Mouse (Mus musculus): ENCODE results near the gene Fgfr1op2. TPM values are rescaled to one million over a fixed set of nuclear protein-coding genes. Genes with fewer than 3 reads are reported as not detected.

Gene Fgfr1op2
- polyA plus RNA-seq, 1 experiment from 2014 or later: 95.4 TPM

- WGBS: 52% methylated on average over 8 of the region's 8 CpGs
- no peak for TF ChIP-seq CTCF (IDR thresholded peaks at IDR 0.05; ENCODE audit: low read depth)
- DNase-seq (ENCODE audit: low spot score): peak; percentile 45
- ATAC-seq (replicated peaks; ENCODE audit: low FRiP score, low read depth): no peak
- Histone ChIP-seq H3K9ac (ENCODE audit: low read depth, low read length) (no peak overlapping the region), H3K27me3 (ENCODE audit: insufficient read depth, low read length) (no peaks in the 10 kb centered on the region), H3K9me3 (replicated peaks; ENCODE audit: low read length) (no peaks in the 10 kb centered on the region), H3K4me2 (ENCODE audit: low read length) (no peak overlapping the region), H3K4me3 (replicated peaks; ENCODE audit: low read depth, low read length) (no peak overlapping the region), H3K36me3 (ENCODE audit: insufficient read depth, low read length) (no peaks in the 10 kb centered on the region), H3K4me1 (replicated peaks; ENCODE audit: insufficient read depth, low read length) (peaks cover 5% of the 10 kb centered on the region; the same call in 1 of the 2 replicates), H3K27ac (no peak overlapping the region)
These were observed 54.8 kb downstream of the Fgfr1op2 start for GRCm38 (mm10) chr6:146631847-146632246.

GRCm38 (mm10) chr6:146632403-146632802 is 55.4 kb downstream of the Fgfr1op2 start:
- no peak for TF ChIP-seq CTCF (IDR thresholded peaks at IDR 0.05; ENCODE audit: low read depth)
- no peak overlapping the region for H3K4me2 ChIP-seq (ENCODE audit: low read length)
- no peak overlapping the region for H3K4me3 ChIP-seq (replicated peaks; ENCODE audit: low read depth, low read length)
- H3K36me3 ChIP-seq (ENCODE audit: insufficient read depth, low read length): no peaks in the 10 kb centered on the region
- ATAC-seq (replicated peaks; ENCODE audit: low FRiP score, low read depth) (no peak), DNase-seq (ENCODE audit: low spot score) (no peak)
- no peaks in the 10 kb centered on the region for H3K27me3 ChIP-seq (ENCODE audit: insufficient read depth, low read length)
- no peak overlapping the region for H3K27ac ChIP-seq
- H3K9me3 ChIP-seq (replicated peaks; ENCODE audit: low read length): no peaks in the 10 kb centered on the region
- 47% methylated on average over 9 of the region's 9 CpGs for WGBS
- no peak overlapping the region for H3K9ac ChIP-seq (ENCODE audit: low read depth, low read length)
- peaks cover 5% of the 10 kb centered on the region; the same call in 1 of the 2 replicates for H3K4me1 ChIP-seq (replicated peaks; ENCODE audit: insufficient read depth, low read length)

- no peaks in the 10 kb centered on the region for H3K27me3 ChIP-seq (ENCODE audit: insufficient read depth, low read length)
- 60% methylated on average over 8 of the region's 8 CpGs for WGBS
- TF ChIP-seq CTCF (IDR thresholded peaks at IDR 0.05; ENCODE audit: low read depth): no peak
- no peak for ATAC-seq (replicated peaks; ENCODE audit: low FRiP score, low read depth)
- DNase-seq (ENCODE audit: low spot score): no peak
- peaks cover 5% of the 10 kb centered on the region; the same call in 1 of the 2 replicates for H3K4me1 ChIP-seq (replicated peaks; ENCODE audit: insufficient read depth, low read length)
- H3K9ac ChIP-seq (ENCODE audit: low read depth, low read length): no peak overlapping the region
- H3K9me3 ChIP-seq (replicated peaks; ENCODE audit: low read length): no peaks in the 10 kb centered on the region
- H3K27ac ChIP-seq: no peak overlapping the region
- no peaks in the 10 kb centered on the region for H3K36me3 ChIP-seq (ENCODE audit: insufficient read depth, low read length)
- H3K4me3 ChIP-seq (replicated peaks; ENCODE audit: low read depth, low read length): no peak overlapping the region; the same call in 1 of the 2 replicates
- H3K4me2 ChIP-seq (ENCODE audit: low read length): peak overlapping the region; percentile 86
These were observed 56.1 kb downstream of the Fgfr1op2 start for GRCm38 (mm10) chr6:146633097-146633496.

- Histone ChIP-seq H3K4me3 (replicated peaks; ENCODE audit: low read depth, low read length) (peak overlapping the region; percentile 82), H3K27me3 (ENCODE audit: insufficient read depth, low read length) (no peaks in the 10 kb centered on the region), H3K4me2 (ENCODE audit: low read length) (peak overlapping the region; percentile 86), H3K27ac (peak overlapping the region; percentile 85; the same call in 1 of the 2 replicates), H3K9ac (ENCODE audit: low read depth, low read length) (peak overlapping the region; percentile 86), H3K9me3 (replicated peaks; ENCODE audit: low read length) (no peaks in the 10 kb centered on the region), H3K36me3 (ENCODE audit: insufficient read depth, low read length) (no peaks in the 10 kb centered on the region), H3K4me1 (replicated peaks; ENCODE audit: insufficient read depth, low read length) (peaks cover 5% of the 10 kb centered on the region; the same call in 1 of the 2 replicates)
- TF ChIP-seq CTCF (IDR thresholded peaks at IDR 0.05; ENCODE audit: low read depth): no peak
- ATAC-seq (replicated peaks; ENCODE audit: low FRiP score, low read depth) (no peak; the same call in 1 of the 2 replicates), DNase-seq (ENCODE audit: low spot score) (peak; percentile 45)
- WGBS: 15% methylated on average over 14 of the region's 14 CpGs
These were observed 56.6 kb downstream of the Fgfr1op2 start for GRCm38 (mm10) chr6:146633629-146634014.

GRCm38 (mm10) chr6:146634015-146634722 is 57.2 kb downstream of the Fgfr1op2 start:
- Histone ChIP-seq H3K27me3 (ENCODE audit: insufficient read depth, low read length) (no peaks in the 10 kb centered on the region), H3K27ac (peak overlapping the region; percentile 85), H3K4me3 (replicated peaks; ENCODE audit: low read depth, low read length) (peak overlapping the region; percentile 82), H3K36me3 (ENCODE audit: insufficient read depth, low read length) (no peaks in the 10 kb centered on the region), H3K4me1 (replicated peaks; ENCODE audit: insufficient read depth, low read length) (peaks cover 5% of the 10 kb centered on the region; the same call in 1 of the 2 replicates), H3K9ac (ENCODE audit: low read depth, low read length) (peak overlapping the region; percentile 86), H3K4me2 (ENCODE audit: low read length) (peak overlapping the region; percentile 86), H3K9me3 (replicated peaks; ENCODE audit: low read length) (no peaks in the 10 kb centered on the region)
- ATAC-seq (replicated peaks; ENCODE audit: low FRiP score, low read depth) (peak; percentile 93), DNase-seq (ENCODE audit: low spot score) (peak; percentile 93)
- TF ChIP-seq CTCF (IDR thresholded peaks at IDR 0.05; ENCODE audit: low read depth): peak; percentile 16; the same call in 1 of the 2 replicates
- WGBS: under 1% methylated on average over 70 of the region's 82 CpGs

GRCm38 (mm10) chr6:146634759-146635606 is 58.0 kb downstream of the Fgfr1op2 start:
- Histone ChIP-seq H3K27me3 (ENCODE audit: insufficient read depth, low read length) (no peaks in the 10 kb centered on the region), H3K4me3 (replicated peaks; ENCODE audit: low read depth, low read length) (peak overlapping the region; percentile 82), H3K4me1 (replicated peaks; ENCODE audit: insufficient read depth, low read length) (peaks cover 5% of the 10 kb centered on the region; the same call in 1 of the 2 replicates), H3K4me2 (ENCODE audit: low read length) (no peak overlapping the region), H3K27ac (no peak overlapping the region), H3K36me3 (ENCODE audit: insufficient read depth, low read length) (no peaks in the 10 kb centered on the region), H3K9me3 (replicated peaks; ENCODE audit: low read length) (no peaks in the 10 kb centered on the region), H3K9ac (ENCODE audit: low read depth, low read length) (no peak overlapping the region)
- no peak for TF ChIP-seq CTCF (IDR thresholded peaks at IDR 0.05; ENCODE audit: low read depth)
- WGBS: 67% methylated on average over 4 of the region's 4 CpGs
- ATAC-seq (replicated peaks; ENCODE audit: low FRiP score, low read depth): no peak
- no peak for DNase-seq (ENCODE audit: low spot score)

Measured in kidney, postnatal 0 days (tissue).